Mouse (Mus musculus): ENCODE results near the gene Atp2a3.

Gene Atp2a3

GRCm38 (mm10) chr11:73037691-73038090 lies 76.7 kb downstream of the Atp2a3 start:
- DNase-seq (ENCODE audit: low read depth), result no peak

DNA sequence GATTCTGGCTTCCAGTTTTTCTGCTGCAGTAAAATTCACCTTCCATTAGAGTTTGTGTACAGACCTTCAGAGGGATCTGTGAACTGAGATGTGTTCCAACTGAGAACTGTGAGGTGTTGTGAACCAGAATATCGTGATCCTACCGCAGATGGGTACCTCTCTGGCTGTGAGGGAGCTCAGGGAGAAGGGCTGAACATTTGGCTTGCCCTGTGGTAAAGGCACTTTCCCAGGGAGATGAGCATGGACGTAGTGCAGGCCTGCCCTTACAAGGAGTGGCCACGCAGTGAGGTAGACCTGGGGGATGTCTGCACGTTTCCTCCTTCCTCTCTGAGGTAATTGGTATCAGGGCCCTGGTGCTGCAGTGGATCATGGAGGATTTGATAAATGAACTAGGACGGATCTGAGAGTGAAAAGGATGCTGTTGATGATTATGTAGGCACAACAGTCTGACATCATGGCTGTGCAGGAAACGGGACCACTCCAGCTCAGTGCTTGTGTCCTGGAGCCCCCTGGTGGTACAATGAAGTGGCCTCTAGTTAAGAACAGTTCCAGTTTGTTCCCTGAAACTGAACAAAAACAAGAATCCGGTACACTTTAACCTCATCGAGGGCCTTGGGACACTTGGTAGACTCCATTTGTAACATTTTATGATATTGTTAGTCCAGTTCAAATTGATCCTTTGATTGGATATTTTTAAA lies 78.3 kb downstream of the Atp2a3 start:
- DNase-seq (ENCODE audit: low read depth), result peak; percentile 74
